Mouse (Mus musculus): ENCODE measurements around the gene Plau. TPM values are rescaled to one million over a fixed set of nuclear protein-coding genes. Genes with fewer than 3 reads are reported as not detected.
A peak's percentile ranks its signal among the peaks of the same experiment; 100 is the strongest.

Plau gene
- total RNA-seq, 1 experiment from 2014 or later = not detected

DNA sequence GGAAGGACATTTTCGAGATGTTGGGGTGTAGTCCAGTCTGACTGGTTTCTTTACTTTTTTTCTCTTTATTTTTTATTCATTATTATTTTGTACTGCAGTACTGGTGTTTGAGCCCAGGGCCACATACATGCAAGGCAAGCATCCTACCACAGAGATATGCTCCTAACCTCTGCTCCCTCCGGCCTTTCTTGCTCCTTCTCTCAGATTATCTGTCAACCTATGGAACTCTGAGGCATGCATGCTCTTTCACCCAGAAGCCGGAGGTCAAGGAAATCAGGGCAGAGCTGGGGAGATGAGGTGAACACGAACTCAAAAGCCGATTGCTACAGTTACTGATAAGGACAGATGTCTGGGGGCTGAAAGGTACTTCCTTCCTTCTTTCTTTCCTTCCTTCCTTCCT lies 32.0 kb upstream of the Plau start:
- ATAC-seq (replicated peaks; ENCODE audit: insufficient number of reproducible peaks, low FRiP score, low TSS enrichment, poor library complexity, severe bottlenecking) = no peak

DNA sequence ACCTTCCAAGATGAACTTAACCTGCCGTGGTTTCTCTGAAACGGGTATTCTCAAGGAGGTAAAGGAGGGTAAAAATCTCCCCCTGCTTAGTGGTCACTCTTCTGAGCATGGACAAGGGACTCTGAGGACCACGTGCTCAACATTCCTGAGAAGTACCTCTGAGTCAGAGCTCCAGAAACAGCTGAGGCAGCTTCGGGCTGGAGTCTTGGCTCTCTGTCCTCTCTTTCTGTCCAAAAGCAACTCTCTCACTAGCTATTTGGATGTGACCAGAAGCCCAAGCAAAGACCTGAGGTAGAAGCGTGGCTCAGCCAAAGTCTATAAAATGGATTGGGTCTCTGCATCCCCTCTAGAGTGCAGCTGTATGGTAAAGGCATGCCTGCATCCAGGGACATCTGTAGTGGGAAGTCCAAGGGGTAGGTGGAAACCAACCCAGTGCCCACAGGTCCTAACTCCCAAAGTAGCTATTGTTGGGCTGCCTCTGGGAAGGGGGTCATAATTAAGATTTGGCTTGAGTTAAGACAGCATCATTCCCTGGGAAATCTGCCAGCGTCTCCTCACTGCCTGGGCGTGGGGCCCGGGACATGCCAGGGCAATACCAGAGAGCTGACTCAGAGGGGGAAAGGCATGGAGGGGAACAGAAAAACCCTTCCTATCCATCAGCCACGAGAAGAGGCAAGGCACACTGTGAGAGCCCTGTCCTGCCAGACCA lies 31.3 kb upstream of the Plau start:
- no peak for ATAC-seq (replicated peaks; ENCODE audit: insufficient number of reproducible peaks, low FRiP score, low TSS enrichment, poor library complexity, severe bottlenecking)

DNA sequence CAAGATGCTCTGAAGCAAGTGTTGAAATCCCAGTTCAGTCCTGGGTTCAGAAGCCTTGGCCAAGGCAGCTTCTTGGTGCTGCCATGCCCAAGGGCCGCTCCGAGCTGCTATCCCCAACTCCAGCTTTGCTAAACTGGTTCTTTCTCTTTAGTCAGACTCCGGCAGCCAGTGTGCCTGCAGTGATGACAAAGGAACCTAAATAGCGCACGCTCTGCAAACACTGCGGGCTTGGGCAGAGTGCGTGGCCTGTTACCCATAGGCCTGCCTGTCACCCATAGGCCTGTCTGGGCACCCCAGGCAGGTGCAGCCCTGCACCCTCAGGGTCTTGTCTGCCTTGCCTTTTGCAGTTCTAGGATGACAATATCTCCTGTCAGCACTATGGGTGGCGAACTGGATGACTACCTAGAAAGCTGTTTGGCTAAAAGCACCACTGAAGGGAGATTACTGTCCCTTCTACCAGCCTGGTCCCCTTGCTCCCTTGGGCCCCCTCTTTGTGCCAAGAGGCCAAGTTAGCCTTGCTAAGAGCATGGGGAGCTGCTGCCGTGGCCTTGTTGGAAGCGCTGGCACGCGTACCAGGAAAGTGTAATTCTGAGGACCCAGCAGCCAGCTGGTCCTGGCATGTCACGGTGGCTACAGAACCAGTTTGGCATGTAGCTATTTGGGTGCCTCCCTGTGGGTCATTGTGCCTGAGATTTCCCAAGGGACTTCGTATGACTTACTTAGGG lies 30.2 kb upstream of the Plau start:
- no peak for ATAC-seq (replicated peaks; ENCODE audit: insufficient number of reproducible peaks, low FRiP score, low TSS enrichment, poor library complexity, severe bottlenecking)

DNA sequence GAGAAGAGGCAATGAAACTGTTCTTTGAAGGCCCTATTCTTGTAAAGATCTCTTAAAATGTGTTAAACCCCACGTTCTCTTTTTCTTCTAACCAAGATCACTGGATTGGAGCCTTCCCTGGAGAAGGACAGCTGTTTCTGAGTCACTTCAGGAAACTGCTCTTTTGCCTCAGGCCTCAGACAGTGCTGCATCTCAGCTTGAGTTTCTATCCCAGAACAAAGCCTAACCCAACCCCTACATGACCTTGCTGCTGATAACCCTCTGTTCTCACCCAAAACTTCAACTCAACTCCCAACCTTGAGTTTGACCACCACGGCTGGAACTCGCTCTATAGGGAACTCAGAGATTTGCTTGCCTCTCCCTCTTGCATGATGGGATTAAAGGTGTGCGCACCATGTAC lies 27.1 kb upstream of the Plau start:
- ATAC-seq (replicated peaks; ENCODE audit: insufficient number of reproducible peaks, low FRiP score, low TSS enrichment, poor library complexity, severe bottlenecking) = no peak

DNA sequence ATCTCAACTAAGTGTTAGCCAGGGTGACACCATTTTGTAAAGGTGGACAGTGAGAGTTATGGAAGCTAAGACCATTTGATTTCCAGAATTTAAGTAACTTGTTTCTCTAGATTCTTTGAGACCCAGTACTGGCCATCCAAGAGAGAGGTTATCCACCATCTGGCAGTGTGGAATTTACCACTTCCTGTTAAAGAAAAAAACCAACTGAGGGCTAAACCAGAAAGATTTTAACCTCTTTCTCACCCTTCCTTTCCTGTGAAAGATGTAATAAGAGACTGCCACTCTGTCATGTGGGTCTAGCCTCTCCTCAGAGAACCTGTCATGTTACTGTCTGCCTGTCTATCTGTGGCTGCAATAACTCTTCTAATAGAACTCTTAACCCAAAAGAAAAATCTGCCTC lies 26.6 kb upstream of the Plau start:
- no peak for ATAC-seq (replicated peaks; ENCODE audit: insufficient number of reproducible peaks, low FRiP score, low TSS enrichment, poor library complexity, severe bottlenecking)

DNA sequence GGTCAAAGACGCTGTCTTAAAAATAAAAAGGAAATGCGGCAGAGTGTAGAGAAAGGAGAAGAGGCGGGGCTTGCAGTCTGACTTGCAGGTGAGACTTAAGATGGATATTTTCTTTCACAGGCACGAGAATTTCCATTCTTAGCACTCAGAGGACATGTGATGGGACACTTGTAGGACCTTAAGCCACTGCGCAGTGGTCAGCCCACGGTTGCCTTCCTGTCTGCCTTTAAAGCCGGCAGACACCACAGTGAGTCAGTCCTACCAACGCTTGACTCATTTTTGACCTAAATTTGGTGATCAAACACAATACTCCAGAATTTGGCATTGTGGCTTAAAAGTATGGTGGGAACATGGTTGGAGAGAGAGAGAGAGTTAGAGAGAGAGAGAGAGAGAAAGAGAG lies 25.2 kb upstream of the Plau start:
- 0 out of 2 replicates have a peak, but pooled peaks have one; percentile 40 for ATAC-seq (replicated peaks; ENCODE audit: insufficient number of reproducible peaks, low FRiP score, low TSS enrichment, poor library complexity, severe bottlenecking)

DNA sequence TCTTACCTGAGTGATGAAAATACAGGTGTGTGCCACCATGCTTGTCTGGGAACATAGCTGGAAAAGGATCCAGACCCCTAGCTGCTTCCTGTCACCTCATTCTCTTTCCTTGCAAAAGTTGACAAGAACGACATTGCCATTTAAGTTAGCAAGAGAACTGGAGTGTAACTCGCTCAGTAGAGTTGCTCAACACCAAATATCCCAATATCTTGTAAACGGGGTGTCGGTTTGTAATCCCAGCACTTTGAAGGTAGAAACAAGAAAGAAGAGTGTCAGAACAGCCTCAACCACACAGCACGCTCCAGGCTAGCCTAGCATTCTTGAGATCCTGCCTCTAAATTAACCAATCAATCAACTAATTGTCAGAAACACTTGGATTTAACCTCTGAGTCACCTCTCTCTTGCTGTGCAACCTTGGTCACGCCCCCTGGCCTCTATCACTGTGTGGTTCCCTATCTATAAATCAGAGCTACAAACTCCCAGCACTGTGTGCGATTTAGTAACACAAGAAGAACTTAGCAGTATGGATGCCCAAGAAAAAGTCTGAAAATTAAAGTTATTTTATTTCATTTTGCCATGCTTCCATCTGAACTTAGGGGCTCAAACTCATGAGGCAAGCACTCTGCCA lies 24.6 kb upstream of the Plau start:
- no peak for ATAC-seq (replicated peaks; ENCODE audit: insufficient number of reproducible peaks, low FRiP score, low TSS enrichment, poor library complexity, severe bottlenecking)

DNA sequence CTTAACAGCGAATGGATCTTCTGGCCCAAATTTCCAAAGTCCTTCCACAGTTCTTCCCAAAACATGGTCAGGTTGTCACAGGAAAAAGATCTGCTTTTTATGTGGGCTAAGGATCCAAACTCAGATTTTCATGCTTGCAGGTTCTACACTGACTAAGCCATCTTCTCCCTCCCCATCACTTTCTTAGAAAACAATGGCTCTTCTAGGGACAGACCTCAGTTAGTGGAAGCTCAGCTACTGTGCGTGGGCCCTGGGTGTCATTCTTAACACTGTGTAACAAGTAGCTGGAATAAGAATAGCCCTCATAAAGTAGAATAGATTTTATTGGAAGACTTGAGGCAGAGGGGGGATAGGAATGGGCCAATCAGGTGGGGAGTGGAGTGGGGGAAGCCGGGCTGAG lies 21.0 kb upstream of the Plau start:
- no peak for ATAC-seq (replicated peaks; ENCODE audit: insufficient number of reproducible peaks, low FRiP score, low TSS enrichment, poor library complexity, severe bottlenecking)

DNA sequence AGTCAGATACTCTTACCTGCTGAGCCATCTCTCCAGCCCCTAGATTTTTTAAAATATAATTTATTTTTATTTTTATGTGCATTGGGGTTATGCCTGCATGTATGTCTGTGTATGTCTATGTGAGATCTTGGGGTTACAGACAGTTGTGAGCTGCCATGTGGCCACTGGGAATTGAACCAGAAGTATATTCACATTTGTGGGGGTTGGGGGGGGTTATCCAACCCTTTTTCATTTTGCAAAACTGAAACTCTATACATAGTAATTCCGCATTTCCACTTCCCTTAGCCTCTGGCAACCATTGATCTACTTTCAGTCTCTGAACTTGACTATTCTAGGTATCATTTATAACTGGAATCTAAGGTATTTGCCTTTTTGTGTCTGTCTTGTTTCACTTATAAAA lies 11.9 kb upstream of the Plau start:
- ATAC-seq (replicated peaks; ENCODE audit: insufficient number of reproducible peaks, low FRiP score, low TSS enrichment, poor library complexity, severe bottlenecking) = 0 out of 2 replicates have a peak, but pooled peaks have one; percentile 43

DNA sequence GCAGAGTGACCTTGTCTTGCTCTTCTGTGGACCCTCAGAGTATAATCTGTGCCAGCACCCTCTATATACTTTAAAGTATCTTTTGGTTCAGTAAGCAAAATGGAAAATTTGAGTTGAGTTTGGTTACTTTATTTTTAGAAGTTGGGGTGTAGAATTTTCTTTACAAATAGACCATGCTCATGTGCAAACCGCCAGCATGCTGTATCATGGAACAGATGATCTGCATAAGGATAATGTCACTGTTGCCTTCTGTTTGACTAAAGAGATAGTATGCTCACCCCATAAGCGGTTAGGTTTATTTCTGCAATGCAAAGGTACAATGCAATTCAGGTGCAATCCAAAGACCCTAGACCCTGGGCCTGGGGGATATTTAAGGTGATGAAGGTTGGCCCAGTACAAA lies 10.9 kb upstream of the Plau start:
- no peak for ATAC-seq (replicated peaks; ENCODE audit: insufficient number of reproducible peaks, low FRiP score, low TSS enrichment, poor library complexity, severe bottlenecking)

DNA sequence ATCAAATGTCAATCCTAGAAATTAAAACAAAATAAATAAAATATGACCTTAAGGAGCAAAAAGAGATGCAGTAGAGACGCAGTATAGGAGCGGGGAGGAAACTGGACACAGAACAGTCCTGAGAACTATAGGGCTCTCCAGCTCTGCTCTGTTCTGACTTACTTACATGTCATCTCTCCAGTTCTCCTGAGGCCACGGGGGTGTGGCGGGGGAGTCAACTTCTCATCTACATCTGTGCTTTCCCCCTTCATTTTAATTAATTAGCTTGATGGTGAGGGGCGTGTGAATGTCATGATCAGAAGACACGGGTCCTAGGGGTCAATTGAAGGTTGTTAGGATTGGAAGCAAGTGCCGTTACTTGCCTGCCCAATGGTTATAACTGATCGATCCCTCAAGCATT lies 9.4 kb upstream of the Plau start:
- ATAC-seq (replicated peaks; ENCODE audit: insufficient number of reproducible peaks, low FRiP score, low TSS enrichment, poor library complexity, severe bottlenecking) = no peak

DNA sequence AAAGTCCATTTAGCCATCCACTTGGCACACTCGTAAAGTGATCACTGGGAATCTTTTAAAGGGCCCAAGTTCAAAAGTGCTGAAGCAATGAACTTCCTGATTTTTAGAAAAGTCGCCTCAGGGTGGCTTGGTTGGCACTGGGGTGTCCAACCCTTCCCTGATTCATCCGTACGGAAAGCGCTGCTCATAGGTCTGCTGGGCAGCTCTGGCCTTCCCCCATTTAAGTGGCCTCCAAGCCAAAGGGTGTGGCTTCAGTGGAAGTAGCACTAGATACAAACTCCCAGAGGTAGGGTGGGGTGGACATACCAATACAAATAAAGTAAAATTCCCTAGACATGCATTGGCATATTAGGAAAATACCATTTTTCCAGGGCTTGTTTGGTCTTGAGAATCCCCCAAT lies 9.0 kb upstream of the Plau start:
- ATAC-seq (replicated peaks; ENCODE audit: insufficient number of reproducible peaks, low FRiP score, low TSS enrichment, poor library complexity, severe bottlenecking) = no peak

DNA sequence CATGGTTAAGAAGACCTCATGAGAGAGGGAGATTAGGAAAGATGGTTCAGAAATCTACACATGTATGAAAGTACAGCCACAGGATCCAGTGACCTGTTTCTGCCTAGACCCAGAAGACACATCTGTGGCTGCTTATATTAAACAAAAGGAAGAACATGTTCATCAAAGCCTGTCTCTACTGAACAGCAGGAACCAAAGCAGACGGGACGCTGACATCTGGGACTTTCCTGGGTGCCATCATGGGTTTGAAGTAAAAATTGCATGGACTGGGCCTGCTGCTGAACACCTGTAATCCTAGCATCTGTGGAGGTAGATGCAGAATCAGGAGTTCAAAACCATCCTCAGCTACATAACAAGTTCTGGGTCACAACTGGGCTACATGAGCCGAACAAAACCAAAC lies 7.9 kb upstream of the Plau start:
- no peak for ATAC-seq (replicated peaks; ENCODE audit: insufficient number of reproducible peaks, low FRiP score, low TSS enrichment, poor library complexity, severe bottlenecking)

DNA sequence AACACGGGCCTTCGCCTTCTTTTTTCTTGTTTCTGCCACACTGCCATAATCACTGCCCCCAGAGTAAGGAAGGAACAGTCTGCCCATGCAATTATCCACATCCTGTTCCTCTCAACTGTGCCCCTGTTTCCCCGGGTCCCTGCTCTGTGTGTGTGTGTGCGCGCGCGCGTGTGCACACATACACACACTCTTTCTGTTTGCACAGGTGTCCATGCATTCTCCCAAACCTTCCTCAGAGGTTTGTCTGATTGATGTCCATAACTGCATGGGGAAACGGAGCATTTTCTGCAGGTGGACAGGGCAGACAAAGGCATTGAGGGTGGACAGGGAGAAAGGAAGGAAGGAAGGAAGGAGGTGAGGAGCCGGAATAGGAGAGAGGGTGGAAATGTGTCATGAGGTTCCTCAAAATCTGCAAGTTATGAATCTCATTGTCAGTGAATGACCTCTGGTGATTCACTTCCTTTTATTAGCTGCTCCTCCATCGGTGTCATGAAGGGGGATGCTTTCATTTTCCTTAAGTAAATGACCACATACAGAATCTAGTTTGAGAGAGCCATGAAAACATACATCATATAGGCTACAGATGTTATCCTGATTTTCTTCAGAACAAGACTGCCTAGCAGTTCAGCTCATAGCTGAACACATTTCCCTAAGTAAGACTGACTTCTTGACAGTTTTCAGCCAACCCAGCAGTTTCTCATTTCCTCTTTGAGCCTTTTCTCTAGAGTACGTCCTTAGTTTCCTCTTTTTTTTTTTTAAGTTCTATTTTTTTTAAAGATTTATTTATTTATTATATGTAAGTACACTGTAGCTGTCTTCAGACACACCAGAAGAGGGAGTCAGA lies 6.7 kb upstream of the Plau start:
- ATAC-seq (replicated peaks; ENCODE audit: insufficient number of reproducible peaks, low FRiP score, low TSS enrichment, poor library complexity, severe bottlenecking) = peak; percentile 89

DNA sequence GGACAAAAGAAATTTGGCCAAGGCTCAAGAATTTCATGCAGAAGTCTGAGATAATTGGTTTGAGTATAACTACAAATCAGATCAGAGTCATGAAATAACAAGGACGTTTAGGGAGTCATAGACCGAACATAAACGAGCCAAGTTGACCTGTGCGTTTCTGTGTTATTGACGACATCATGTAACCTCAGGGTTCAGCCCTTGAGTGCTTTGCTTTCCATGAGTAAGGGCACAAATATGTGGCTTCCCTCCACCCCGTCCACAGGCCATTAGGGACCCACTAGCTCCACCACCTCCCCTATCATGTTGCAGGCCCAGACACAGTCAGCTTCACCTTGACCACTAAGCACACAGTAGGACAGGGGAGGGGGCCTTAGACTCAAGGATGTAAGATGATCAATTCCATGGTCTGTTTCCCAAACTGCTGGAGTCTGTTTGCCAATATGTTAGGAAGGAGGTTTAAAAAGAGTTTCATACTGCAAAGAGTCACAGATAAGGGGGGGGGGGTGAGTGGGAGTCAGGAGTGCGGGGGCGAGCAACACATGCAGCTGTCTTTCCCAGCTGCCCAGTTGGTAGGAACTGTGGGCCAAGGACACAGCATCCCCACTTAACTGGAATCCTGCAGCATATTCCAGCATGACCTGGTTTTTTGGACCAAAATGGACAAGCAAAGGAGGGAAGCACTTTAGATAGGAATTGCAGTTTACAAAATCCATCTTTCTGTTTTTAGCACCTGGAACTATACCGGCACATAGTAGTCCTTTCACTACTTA lies 5.1 kb upstream of the Plau start:
- no peak for ATAC-seq (replicated peaks; ENCODE audit: insufficient number of reproducible peaks, low FRiP score, low TSS enrichment, poor library complexity, severe bottlenecking)

DNA sequence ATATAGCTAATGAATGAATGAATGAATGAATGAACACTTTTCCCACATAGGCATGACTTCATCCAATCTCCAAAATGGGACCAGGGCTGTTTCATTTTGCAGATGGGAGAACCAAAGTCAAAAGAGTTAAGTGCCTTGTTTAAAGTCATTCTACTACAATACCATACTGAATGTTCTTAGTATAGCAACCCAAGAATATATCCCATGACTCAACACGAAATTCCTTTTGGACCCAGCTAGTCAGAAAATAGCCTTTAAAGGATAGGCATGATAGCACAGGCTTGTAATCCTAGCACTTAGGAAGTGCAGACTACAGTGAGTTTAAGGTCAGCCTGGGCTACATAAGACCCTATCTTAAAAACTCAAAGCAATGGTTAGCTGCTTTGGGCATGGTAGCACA lies 4.5 kb upstream of the Plau start:
- no peak for ATAC-seq (replicated peaks; ENCODE audit: insufficient number of reproducible peaks, low FRiP score, low TSS enrichment, poor library complexity, severe bottlenecking)

DNA sequence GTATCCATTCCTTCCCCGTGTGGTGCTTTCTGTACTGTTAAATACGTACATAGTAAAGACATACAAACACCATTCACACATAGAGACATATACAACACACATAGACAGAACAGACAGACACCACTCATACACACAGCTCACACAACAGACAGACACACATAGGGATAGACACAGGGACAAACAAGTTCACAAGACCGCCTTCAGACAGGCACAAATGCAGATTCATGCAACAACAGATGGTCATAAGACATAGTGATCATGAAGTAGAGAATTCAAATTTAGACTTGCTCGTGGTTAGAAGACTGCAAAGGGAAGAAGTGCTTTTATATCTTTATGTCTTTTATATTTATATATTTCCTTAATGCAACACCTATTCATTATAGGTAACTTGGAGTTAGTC lies 2.9 kb upstream of the Plau start:
- ATAC-seq (replicated peaks; ENCODE audit: insufficient number of reproducible peaks, low FRiP score, low TSS enrichment, poor library complexity, severe bottlenecking) = no peak

DNA sequence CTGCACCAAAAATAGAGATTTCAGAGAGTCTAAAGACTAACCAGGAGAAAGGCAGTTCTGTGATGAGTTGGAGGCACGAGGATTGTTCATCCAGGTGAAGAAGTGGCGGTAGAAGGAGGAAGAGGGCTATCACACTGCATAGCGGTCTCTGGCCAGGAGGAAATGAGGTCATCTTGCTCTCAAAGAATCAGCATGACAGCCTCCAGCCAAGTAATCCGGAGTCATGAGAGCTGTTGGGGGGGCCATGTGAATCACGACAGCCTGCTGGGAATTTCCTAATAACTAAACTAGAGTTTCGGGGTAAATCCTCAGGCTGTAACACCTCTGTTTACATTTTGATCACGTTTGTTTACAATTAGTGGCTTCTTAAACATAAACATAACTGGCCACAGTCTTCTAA lies 2.3 kb upstream of the Plau start:
- no peak for ATAC-seq (replicated peaks; ENCODE audit: insufficient number of reproducible peaks, low FRiP score, low TSS enrichment, poor library complexity, severe bottlenecking)
